Mouse (Mus musculus): ENCODE data around the gene Dnaja3. TPM values are rescaled to one million over a fixed set of nuclear protein-coding genes. Genes with fewer than 3 reads are reported as not detected.

Dnaja3 gene
- total and polyA plus RNA-seq, 2 experiments from 2014 or later = 99.6 to 103 TPM

GRCm38 (mm10) chr16:4643670-4644419 is 4.1 kb downstream of the Dnaja3 start:
- peaks cover 6% of the 10 kb centered on the region for H3K36me3 ChIP-seq (replicated peaks; ENCODE audit: control insufficient read depth, insufficient read depth, low read length)
- H3K4me2 ChIP-seq (ENCODE audit: low read depth, low read length) = peak overlapping the region; percentile 75
- no peak overlapping the region for H3K9ac ChIP-seq (replicated peaks; ENCODE audit: low read depth, low read length)
- DNase-seq (ENCODE audit: low spot score) (peak; percentile 73), ATAC-seq (ENCODE audit: insufficient read depth, low read depth) (peak; percentile 68)
- no peaks in the 10 kb centered on the region for H3K9me3 ChIP-seq (replicated peaks; ENCODE audit: control insufficient read depth, low read length)
- H3K27me3 ChIP-seq (ENCODE audit: control insufficient read depth, insufficient read depth, low read length) = no peaks in the 10 kb centered on the region
- H3K4me1 ChIP-seq (ENCODE audit: control insufficient read depth, insufficient read depth) = peaks cover 73% of the 10 kb centered on the region
- TF ChIP-seq EP300 (IDR thresholded peaks at IDR 0.05; ENCODE audit: low read depth) (peak; percentile 69; the same call in 1 of the 2 replicates), CTCF (IDR thresholded peaks at IDR 0.05; ENCODE audit: low read depth) (no peak; the same call in 1 of the 2 replicates)
- H3K4me3 ChIP-seq (ENCODE audit: low read depth, low read length) = no peak overlapping the region
- H3K27ac ChIP-seq (ENCODE audit: low read depth) = peak overlapping the region; percentile 93
- WGBS = 29% methylated on average over 11 of the region's 11 CpGs

GRCm38 (mm10) chr16:4645867-4646266 is 6.1 kb downstream of the Dnaja3 start:
- H3K9me3 ChIP-seq (replicated peaks; ENCODE audit: control insufficient read depth, low read length) = no peaks in the 10 kb centered on the region
- no peak overlapping the region; the same call in 1 of the 2 replicates for H3K27ac ChIP-seq (ENCODE audit: low read depth)
- no peaks in the 10 kb centered on the region for H3K27me3 ChIP-seq (ENCODE audit: control insufficient read depth, insufficient read depth, low read length)
- WGBS = 68% methylated on average over 4 of the region's 4 CpGs
- no peak for DNase-seq (ENCODE audit: low spot score)
- H3K36me3 ChIP-seq (replicated peaks; ENCODE audit: control insufficient read depth, insufficient read depth, low read length) = peaks cover 27% of the 10 kb centered on the region
- TF ChIP-seq EP300 (IDR thresholded peaks at IDR 0.05; ENCODE audit: low read depth) = no peak
- TF ChIP-seq CTCF (IDR thresholded peaks at IDR 0.05; ENCODE audit: low read depth) = no peak
- H3K4me3 ChIP-seq (ENCODE audit: low read depth, low read length) = no peak overlapping the region
- no peak overlapping the region for H3K9ac ChIP-seq (replicated peaks; ENCODE audit: low read depth, low read length)
- no peak overlapping the region for H3K4me2 ChIP-seq (ENCODE audit: low read depth, low read length)
- H3K4me1 ChIP-seq (ENCODE audit: control insufficient read depth, insufficient read depth) = peaks cover 67% of the 10 kb centered on the region
- ATAC-seq (ENCODE audit: insufficient read depth, low read depth) = no peak

GRCm38 (mm10) chr16:4646831-4647230 is 7.0 kb downstream of the Dnaja3 start:
- H3K9me3 ChIP-seq (replicated peaks; ENCODE audit: control insufficient read depth, low read length) = no peaks in the 10 kb centered on the region
- no peak overlapping the region for H3K4me2 ChIP-seq (ENCODE audit: low read depth, low read length)
- no peak overlapping the region for H3K9ac ChIP-seq (replicated peaks; ENCODE audit: low read depth, low read length)
- peaks cover 63% of the 10 kb centered on the region for H3K4me1 ChIP-seq (ENCODE audit: control insufficient read depth, insufficient read depth)
- WGBS = 71% methylated on average over 4 of the region's 4 CpGs
- ATAC-seq (ENCODE audit: insufficient read depth, low read depth) (no peak), DNase-seq (ENCODE audit: low spot score) (no peak)
- peaks cover 34% of the 10 kb centered on the region for H3K36me3 ChIP-seq (replicated peaks; ENCODE audit: control insufficient read depth, insufficient read depth, low read length)
- no peak overlapping the region for H3K4me3 ChIP-seq (ENCODE audit: low read depth, low read length)
- TF ChIP-seq CTCF (IDR thresholded peaks at IDR 0.05; ENCODE audit: low read depth) (no peak), EP300 (IDR thresholded peaks at IDR 0.05; ENCODE audit: low read depth) (no peak)
- H3K27ac ChIP-seq (ENCODE audit: low read depth) = peak overlapping the region; percentile 55
- H3K27me3 ChIP-seq (ENCODE audit: control insufficient read depth, insufficient read depth, low read length) = no peaks in the 10 kb centered on the region

GRCm38 (mm10) chr16:4647651-4648141 is 7.9 kb downstream of the Dnaja3 start:
- Histone ChIP-seq H3K9me3 (replicated peaks; ENCODE audit: control insufficient read depth, low read length) (no peaks in the 10 kb centered on the region), H3K27ac (ENCODE audit: low read depth) (peak overlapping the region; percentile 55), H3K9ac (replicated peaks; ENCODE audit: low read depth, low read length) (peak overlapping the region; percentile 13; the same call in 1 of the 2 replicates), H3K36me3 (replicated peaks; ENCODE audit: control insufficient read depth, insufficient read depth, low read length) (peaks cover 40% of the 10 kb centered on the region), H3K4me3 (ENCODE audit: low read depth, low read length) (no peak overlapping the region), H3K4me1 (ENCODE audit: control insufficient read depth, insufficient read depth) (peaks cover 65% of the 10 kb centered on the region), H3K27me3 (ENCODE audit: control insufficient read depth, insufficient read depth, low read length) (no peaks in the 10 kb centered on the region), H3K4me2 (ENCODE audit: low read depth, low read length) (no peak overlapping the region)
- no peak for DNase-seq (ENCODE audit: low spot score)
- TF ChIP-seq EP300 (IDR thresholded peaks at IDR 0.05; ENCODE audit: low read depth) (no peak), CTCF (IDR thresholded peaks at IDR 0.05; ENCODE audit: low read depth) (no peak)
- WGBS = 38% methylated on average over 13 of the region's 13 CpGs
- 0 out of 2 replicates have a peak, but pooled peaks have one; percentile 9 for ATAC-seq (ENCODE audit: insufficient read depth, low read depth)

GRCm38 (mm10) chr16:4648416-4649023 is 8.7 kb downstream of the Dnaja3 start:
- Histone ChIP-seq H3K4me3 (ENCODE audit: low read depth, low read length) (no peak overlapping the region), H3K4me2 (ENCODE audit: low read depth, low read length) (no peak overlapping the region), H3K9me3 (replicated peaks; ENCODE audit: control insufficient read depth, low read length) (no peaks in the 10 kb centered on the region), H3K9ac (replicated peaks; ENCODE audit: low read depth, low read length) (no peak overlapping the region), H3K27ac (ENCODE audit: low read depth) (no peak overlapping the region), H3K36me3 (replicated peaks; ENCODE audit: control insufficient read depth, insufficient read depth, low read length) (peaks cover 40% of the 10 kb centered on the region), H3K4me1 (ENCODE audit: control insufficient read depth, insufficient read depth) (peaks cover 63% of the 10 kb centered on the region), H3K27me3 (ENCODE audit: control insufficient read depth, insufficient read depth, low read length) (no peaks in the 10 kb centered on the region)
- WGBS = 89% methylated on average over 28 of the region's 28 CpGs
- DNase-seq (ENCODE audit: low spot score) (peak; percentile 4), ATAC-seq (ENCODE audit: insufficient read depth, low read depth) (no peak)
- no peak for TF ChIP-seq EP300 (IDR thresholded peaks at IDR 0.05; ENCODE audit: low read depth)
- no peak for TF ChIP-seq CTCF (IDR thresholded peaks at IDR 0.05; ENCODE audit: low read depth)

Measured in heart, postnatal 0 days (tissue).